Mouse (Mus musculus): ENCODE data around the gene Slfnl1.

Gene Slfnl1

GRCm38 (mm10) chr4:120581711-120582110 is 49.7 kb downstream of the Slfnl1 start:
- DNase-seq (ENCODE audit: inconsistent ontology term), result no peak

Measured in Muller cell, postnatal 12 days (primary cell).